Mouse (Mus musculus): ENCODE data around the gene Cpne1.

The Cpne1 gene

GRCm38 (mm10) chr2:156080391-156080790 lies 31.4 kb downstream of the Cpne1 start:
- in situ Hi-C loops (cut with MboI, MseI), result loop anchor here (10.0 kb wide), 2 partner anchors 216 to 896 kb away; no protein-coding TSS in a partner anchor

- in situ Hi-C loops (cut with MboI, MseI), result loop anchor here (10.0 kb wide), 2 partner anchors 215 to 895 kb away; no protein-coding TSS in a partner anchor
Measured at GRCm38 (mm10) chr2:156079674-156080073, 32.1 kb downstream of the Cpne1 start.

GRCm38 (mm10) chr2:156079183-156079560 lies 32.6 kb downstream of the Cpne1 start:
- in situ Hi-C loops (cut with MboI, MseI), result no loop called here

GRCm38 (mm10) chr2:156078421-156079182 lies 33.2 kb downstream of the Cpne1 start:
- in situ Hi-C loops (cut with MboI, MseI), result no loop called here

DNA sequence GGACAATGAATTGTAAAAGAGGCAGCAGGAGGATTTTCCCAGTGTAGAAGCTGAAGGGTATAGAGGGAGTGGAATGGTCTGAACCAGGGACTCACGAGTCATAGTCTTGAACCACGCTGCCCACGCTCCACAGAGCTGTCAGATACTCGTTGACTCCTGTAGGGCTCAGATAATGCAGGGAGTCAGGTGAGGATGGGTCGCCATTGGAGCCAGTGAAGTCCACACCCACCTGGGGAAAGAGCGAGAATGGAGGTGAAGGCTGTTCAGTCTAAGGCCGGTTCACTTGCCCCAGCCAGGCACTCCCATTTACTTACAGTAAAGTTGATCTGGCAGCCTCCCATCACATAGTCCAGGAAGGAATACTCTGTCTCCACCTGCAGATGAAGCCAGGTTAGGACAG lies 34.3 kb downstream of the Cpne1 start:
- in situ Hi-C loops (cut with MboI, MseI), result no loop called here

DNA sequence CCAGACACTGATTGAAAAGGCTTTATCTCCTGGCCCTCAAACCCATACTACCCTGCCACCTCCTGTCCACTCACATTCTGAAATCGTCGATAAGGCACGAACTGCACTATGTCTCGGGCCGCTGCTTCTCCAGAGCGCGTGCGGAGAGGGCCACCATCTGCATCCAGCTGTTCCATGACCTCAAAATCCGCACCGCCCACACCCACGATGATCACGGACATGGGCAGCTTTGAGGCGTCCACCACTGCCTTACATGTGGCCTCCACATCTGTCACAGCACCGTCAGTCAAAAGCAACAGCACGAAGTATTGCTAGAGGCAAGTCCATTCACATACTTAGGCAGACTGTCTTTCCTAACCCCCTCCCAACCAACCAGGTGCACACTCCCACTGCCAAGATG lies 38.0 kb downstream of the Cpne1 start:
- in situ Hi-C loops (cut with MboI, MseI), result no loop called here

DNA sequence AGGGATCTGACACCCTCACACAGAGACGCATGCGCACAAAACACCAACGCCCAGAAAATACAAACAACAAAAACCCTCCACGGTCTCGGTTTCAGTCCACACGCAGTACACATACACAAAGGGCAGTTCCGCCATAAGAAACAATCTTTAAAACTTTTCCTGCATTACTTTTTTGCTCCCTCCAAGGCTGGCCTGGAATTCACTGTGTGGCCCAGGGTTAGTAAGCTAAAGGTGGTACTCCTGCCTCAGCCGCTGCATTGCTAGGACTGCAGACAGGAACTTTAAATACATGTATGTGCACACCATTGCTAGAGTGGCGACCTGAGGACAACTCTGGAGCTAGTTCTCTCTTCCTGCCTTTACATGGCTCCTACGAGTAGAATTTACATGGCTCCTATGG lies 40.5 kb downstream of the Cpne1 start:
- in situ Hi-C loops (cut with MboI, MseI), result no loop called here

GRCm38 (mm10) chr2:156067916-156068315 lies 43.8 kb downstream of the Cpne1 start:
- in situ Hi-C loops (cut with MboI, MseI), result no loop called here

- in situ Hi-C loops (cut with MboI, MseI), result no loop called here
Measured at GRCm38 (mm10) chr2:156066126-156066525, 45.6 kb downstream of the Cpne1 start.

DNA sequence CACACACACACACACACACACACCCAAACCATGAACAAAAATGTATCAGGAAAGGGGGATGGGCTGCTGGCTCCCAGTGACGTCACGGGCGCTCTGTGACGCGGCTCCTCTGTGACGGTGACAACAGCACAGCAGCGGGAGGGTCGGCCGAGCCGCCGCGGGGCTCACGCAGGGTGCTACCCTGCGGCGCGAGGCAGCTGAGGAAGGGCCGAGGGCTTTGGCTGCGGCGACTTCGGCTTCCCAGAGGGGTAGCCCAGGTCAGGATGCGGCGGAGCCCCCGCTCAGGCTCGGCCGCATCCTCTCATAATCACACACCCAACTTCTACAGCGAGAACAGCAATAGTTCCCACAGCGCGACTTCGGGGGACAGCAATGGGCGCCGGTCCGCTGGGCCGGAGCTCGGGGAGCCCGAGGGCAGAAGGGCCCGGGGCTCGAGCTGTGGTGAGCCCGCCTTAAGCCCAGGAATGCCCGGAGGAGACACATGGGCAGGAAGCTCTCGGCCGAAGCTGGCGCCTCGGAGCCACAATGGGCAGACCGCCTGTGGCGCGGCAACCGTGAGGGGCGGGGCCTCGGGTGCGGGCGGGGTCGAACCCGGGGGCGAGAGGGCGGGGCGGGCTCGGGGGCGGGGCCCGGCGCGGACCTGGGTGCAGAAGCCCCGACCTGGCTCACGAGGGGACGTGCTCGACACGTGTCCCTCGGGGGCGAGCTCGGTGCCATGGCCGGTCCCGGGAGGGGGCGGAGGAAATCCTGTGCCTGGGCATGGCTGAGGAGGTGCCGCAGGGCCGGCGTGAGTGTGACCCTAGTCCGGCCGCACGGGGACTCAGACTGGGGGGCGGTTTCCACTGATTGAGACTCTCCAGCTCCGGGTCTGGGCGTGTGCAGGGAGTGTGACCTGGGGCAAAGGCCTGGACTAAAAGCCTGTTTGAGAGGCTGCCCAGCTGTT lies 46.4 kb downstream of the Cpne1 start, which contains the start of gene Spag4:
TSS of gene Spag4 (plus strand) at position 77 of the 943 bp plus-strand sequence.
- in situ Hi-C loops (cut with MboI, MseI), result no loop called here

- in situ Hi-C loops (cut with MboI, MseI), result no loop called here
Measured at GRCm38 (mm10) chr2:156052816-156053215, 58.9 kb downstream of the Cpne1 start, which contains the start of gene Fer1l4. Fer1l4 (minus strand) TSS chr2:156052947.

DNA sequence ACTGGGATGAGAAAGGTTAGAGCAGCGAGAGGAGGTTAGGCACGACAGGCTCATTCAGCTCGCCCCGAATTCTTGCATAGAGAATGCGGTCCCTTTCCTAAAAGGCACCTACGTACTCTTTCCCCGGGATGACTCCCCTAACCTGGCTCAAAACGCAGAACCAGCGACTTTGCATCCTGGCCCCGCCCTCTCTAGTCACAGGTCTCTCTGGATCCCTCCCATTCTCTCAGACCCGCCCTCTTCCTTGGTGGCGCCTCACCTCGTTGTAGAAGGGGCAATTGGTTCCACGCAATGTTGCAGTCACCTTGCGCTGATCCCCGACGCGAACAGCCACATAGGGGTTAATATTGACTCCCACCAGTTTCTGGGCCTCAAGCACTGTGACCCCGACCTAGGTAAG lies 63.8 kb downstream of the Cpne1 start:
- in situ Hi-C loops (cut with MboI, MseI), result no loop called here

GRCm38 (mm10) chr2:156042903-156043302 lies 68.9 kb downstream of the Cpne1 start:
- in situ Hi-C loops (cut with MboI, MseI), result no loop called here

GRCm38 (mm10) chr2:156039390-156039789 lies 72.4 kb downstream of the Cpne1 start:
- in situ Hi-C loops (cut with MboI, MseI), result no loop called here

- in situ Hi-C loops (cut with MboI, MseI), result no loop called here
Measured at GRCm38 (mm10) chr2:156025482-156025881, 86.3 kb downstream of the Cpne1 start.

All from T-helper 1 cell (primary cell).